ENCODE assay signal across 13 mouse cellular contexts in the genomic region with DNA sequence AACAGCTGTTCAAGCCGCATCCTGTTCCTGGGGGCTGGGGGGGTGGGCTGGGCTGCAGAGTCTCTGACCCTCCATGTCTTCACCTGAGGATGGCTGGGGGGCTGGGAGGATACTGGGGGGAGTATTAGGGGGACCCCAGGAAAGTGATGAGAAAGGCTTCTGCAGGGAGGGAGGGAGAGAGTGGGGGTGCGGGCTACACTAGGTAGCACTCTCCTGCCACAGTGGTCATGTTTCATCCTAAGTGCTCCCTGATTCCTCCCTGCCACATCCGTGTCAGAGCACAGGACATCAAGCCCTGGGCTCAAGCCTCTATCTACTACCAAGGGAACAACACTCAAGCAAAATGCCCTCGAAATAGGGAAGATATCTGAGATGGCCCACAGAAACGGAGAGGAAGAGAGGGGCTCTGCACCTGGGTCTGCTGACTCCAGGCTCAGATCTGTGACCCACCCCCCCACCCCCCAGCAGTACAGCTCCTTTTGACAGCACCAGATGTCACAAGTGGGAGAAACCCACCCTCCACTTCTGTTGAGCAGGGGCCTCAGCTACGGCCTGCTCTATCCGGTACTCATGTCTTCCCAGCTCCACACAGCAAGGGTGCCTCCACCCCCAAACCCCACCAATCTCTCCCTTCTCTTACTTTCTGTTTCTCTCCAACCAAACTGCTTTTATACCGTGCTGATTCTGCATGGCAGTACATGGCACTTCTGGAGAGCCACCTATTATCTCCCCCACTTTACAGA.
DNase-seq lines count a peak whose midpoint lies in the region; ATAC-seq lines count a peak whose summit lies in the region.
"Had no signal": no experiment of that assay in that cellular context is flagged by ENCODE, and none has a peak within 500 bp of the region (broad histone marks: within the 10 kb centered on the region; RNA-seq: fewer than 3 reads in every experiment).

No protein-coding gene starts in this region.

- H3K9ac ChIP-seq in neural tube, embryonic 11.5 days (ENCODE audit: low read length): no peak overlapping the region
- no peak overlapping the region for H3K9ac ChIP-seq in limb, embryonic 11.5 days (ENCODE audit: low read length)
- no peak overlapping the region for H3K9ac ChIP-seq in stomach, embryonic 15.5 days
- H3K9ac ChIP-seq: embryonic facial prominence, embryonic 12.5 days had no signal

- no peak for DNase-seq in neural tube, embryonic 11.5 days (ENCODE audit: low spot score)
- DNase-seq in neural tube, embryonic 10.5 days (ENCODE audit: extremely low spot score, low spot score): no peak
- no peak for DNase-seq in limb, embryonic 11.5 days (ENCODE audit: low spot score)
- DNase-seq in left cerebral cortex, postnatal 14 days (ENCODE audit: low spot score in 2 of 2): no peak
- no peak for DNase-seq in forebrain, embryonic 10.5 days (ENCODE audit: extremely low spot score, low spot score)
- DNase-seq in embryo, embryonic 9.5 days (ENCODE audit: extremely low spot score): no peak
- DNase-seq: adrenal gland, postnatal 25 days; cerebellum, adult 11 months; heart, adult 11 months; right cerebral cortex, adult 18-20 months had no signal

- 0 out of 2 replicates have a peak overlapping the region, but pooled peaks have one; percentile 20 for H3K27ac ChIP-seq in neural tube, embryonic 11.5 days (ENCODE audit: low read depth, low read length)
- H3K27ac ChIP-seq in limb, embryonic 11.5 days (replicated peaks; ENCODE audit: low read depth, low read length): no peak overlapping the region
- H3K27ac ChIP-seq in stomach, embryonic 15.5 days: peak overlapping the region; percentile 3; the same call in 1 of the 2 replicates
- H3K27ac ChIP-seq in forebrain, embryonic 10.5 days: no peak overlapping the region

- no peak overlapping the region for H3K4me2 ChIP-seq in neural tube, embryonic 11.5 days (ENCODE audit: low read depth)
- no peak overlapping the region for H3K4me2 ChIP-seq in limb, embryonic 11.5 days (ENCODE audit: low read depth, severe bottlenecking)
- H3K4me2 ChIP-seq in stomach, embryonic 15.5 days: no peak overlapping the region

- no peak overlapping the region for H3K4me3 ChIP-seq in neural tube, embryonic 11.5 days (ENCODE audit: low read depth, low read length)
- H3K4me3 ChIP-seq in limb, embryonic 11.5 days (ENCODE audit: low read depth, low read length): no peak overlapping the region
- H3K4me3 ChIP-seq in stomach, embryonic 15.5 days (replicated peaks): no peak overlapping the region
- no peak overlapping the region for H3K4me3 ChIP-seq in forebrain, embryonic 10.5 days
- H3K4me3 ChIP-seq: embryonic facial prominence, embryonic 12.5 days had no signal

- H3K9me3 ChIP-seq in neural tube, embryonic 11.5 days (ENCODE audit: control insufficient read depth, low read length): no peaks in the 10 kb centered on the region
- H3K9me3 ChIP-seq in limb, embryonic 11.5 days (ENCODE audit: control insufficient read depth, low read length): no peaks in the 10 kb centered on the region
- no peaks in the 10 kb centered on the region for H3K9me3 ChIP-seq in stomach, embryonic 15.5 days
- H3K9me3 ChIP-seq in forebrain, embryonic 10.5 days: no peaks in the 10 kb centered on the region
- H3K9me3 ChIP-seq: embryonic facial prominence, embryonic 12.5 days had no signal

- no peaks in the 10 kb centered on the region for H3K36me3 ChIP-seq in neural tube, embryonic 11.5 days (ENCODE audit: control insufficient read depth, insufficient read depth, low read length)
- H3K36me3 ChIP-seq in limb, embryonic 11.5 days (ENCODE audit: control insufficient read depth, insufficient read depth, low read length): no peaks in the 10 kb centered on the region
- H3K36me3 ChIP-seq in stomach, embryonic 15.5 days: no peaks in the 10 kb centered on the region
- no peaks in the 10 kb centered on the region for H3K36me3 ChIP-seq in forebrain, embryonic 10.5 days (replicated peaks)
- H3K36me3 ChIP-seq: embryonic facial prominence, embryonic 12.5 days had no signal

- H3K4me1 ChIP-seq in neural tube, embryonic 11.5 days (ENCODE audit: control insufficient read depth, insufficient read depth, low read length): peaks cover 9% of the 10 kb centered on the region; the same call in 1 of the 2 replicates
- peaks cover 36% of the 10 kb centered on the region for H3K4me1 ChIP-seq in limb, embryonic 11.5 days (ENCODE audit: control insufficient read depth, insufficient read depth, low read length)
- peaks cover 23% of the 10 kb centered on the region for H3K4me1 ChIP-seq in stomach, embryonic 15.5 days
- peaks cover 48% of the 10 kb centered on the region for H3K4me1 ChIP-seq in forebrain, embryonic 10.5 days

- WGBS in neural tube, embryonic 11.5 days: 51% methylated on average over 8 of the region's 8 CpGs
- 52% methylated on average over 8 of the region's 8 CpGs for WGBS in limb, embryonic 11.5 days
- WGBS in stomach, embryonic 15.5 days: 60% methylated on average over 8 of the region's 8 CpGs
- 77% methylated on average over 8 of the region's 8 CpGs for WGBS in forebrain, embryonic 10.5 days

- no peaks in the 10 kb centered on the region for H3K27me3 ChIP-seq in neural tube, embryonic 11.5 days (ENCODE audit: control insufficient read depth, insufficient read depth, low read length)
- no peaks in the 10 kb centered on the region for H3K27me3 ChIP-seq in limb, embryonic 11.5 days (ENCODE audit: control insufficient read depth, insufficient read depth, low read length)
- H3K27me3 ChIP-seq in stomach, embryonic 15.5 days (replicated peaks): no peaks in the 10 kb centered on the region
- no peaks in the 10 kb centered on the region for H3K27me3 ChIP-seq in forebrain, embryonic 10.5 days (ENCODE audit: poor library complexity, severe bottlenecking)
- H3K27me3 ChIP-seq: embryonic facial prominence, embryonic 12.5 days had no signal

- intact Hi-C loops in left cerebral cortex, postnatal 14 days (cut with DNase I): no loop called here

- no peak for ATAC-seq in neural tube, embryonic 11.5 days (ENCODE audit: insufficient read depth, low FRiP score, low TSS enrichment)
- ATAC-seq in limb, embryonic 11.5 days (ENCODE audit: insufficient number of reproducible peaks, low FRiP score, low TSS enrichment, low read depth): peak; percentile 32
- ATAC-seq in stomach, embryonic 15.5 days (ENCODE audit: insufficient read depth, low FRiP score, low read depth): peak; percentile 9; the same call in 1 of the 2 replicates
- ATAC-seq: forebrain, embryonic 16.5 days had no signal

Comparison
In these comparisons a context has a peak if more than half of its experiments do, and no peak if none do; other contexts are left out.
1. H3K27ac ChIP-seq: peak in neural tube, embryonic 11.5 days (single experiment) and stomach, embryonic 15.5 days (single experiment); none in limb, embryonic 11.5 days (single experiment) and forebrain, embryonic 10.5 days (single experiment).